Mouse (Mus musculus) left cerebral cortex, adult 18-20 months (tissue): Measurements from ENCODE around the gene Dclre1a. TPM values are rescaled to one million over a fixed set of nuclear protein-coding genes. Genes with fewer than 3 reads are reported as not detected.

Experiments used
- DNase-seq, 2 experiments: peaks; one replicate each; pipeline ENCODE4 v3.0.0; 2021 to 2022; ENCODE audit warnings: low spot score in 2 of 2, mixed read lengths in 1 of 2
- total RNA-seq, 2 experiments: library from RNA; stranded (reverse); gene quantifications; 2 replicates each; pipeline ENCODE4 v1.2.3; 2021

Gene Dclre1a
- total RNA-seq, 2 experiments from 2014 or later = 9.0 to 10.1 TPM

- no peak for DNase-seq
Observed at GRCm38 (mm10) chr19:56485376-56486271, 62.4 kb downstream of the Dclre1a start.

GRCm38 (mm10) chr19:56484630-56485375 is 63.2 kb downstream of the Dclre1a start:
- DNase-seq = no peak

Other genes with a start within 250 kb of the Dclre1a start
- 1 to 10 TPM in 1 of 2 experiments, under 1 TPM in 1; 0.89 to 1.1 TPM for gene Nrap, start 158.2 kb downstream of the Dclre1a start, total RNA-seq
- gene Casp7, start 151.1 kb downstream of the Dclre1a start, total RNA-seq = 1 to 10 TPM; 2.9 to 3.1 TPM
- under 1 TPM; 0.77 to 0.91 TPM for gene Plekhs1, start 86.6 kb downstream of the Dclre1a start, total RNA-seq
- 10 to 100 TPM; 14.1 to 15.2 TPM for gene Nhlrc2, start within 50 bp of the Dclre1a start, total RNA-seq
- gene Adrb1, start 174.0 kb upstream of the Dclre1a start, total RNA-seq = 10 to 100 TPM; 50.2 to 50.7 TPM